Mouse (Mus musculus): ENCODE data around the gene Trim58. TPM values are rescaled to one million over a fixed set of nuclear protein-coding genes. Genes with fewer than 3 reads are reported as not detected.
A peak's percentile ranks its signal among the peaks of the same experiment; 100 is the strongest.

The Trim58 gene
- polyA plus RNA-seq (2012; rRNA removed), result 0.09 and 0.10 TPM in 2 replicates

GRCm38 (mm10) chr11:58640272-58640867, at the start of gene Trim58:
Gene Trim58 (plus strand): TSS chr11:58640465.
- DNase-seq (ENCODE audit: low read depth, low spot score), result no peak
- WGBS, result 2% methylated on average over 34 of the region's 34 CpGs

GRCm38 (mm10) chr11:58594814-58595213, 45.5 kb upstream of the Trim58 start, which contains the start of gene Olfr324:
Gene Olfr324 (plus strand): TSS chr11:58595114.
- 79% methylated on average over 6 of the region's 6 CpGs for WGBS

GRCm38 (mm10) chr11:58597837-58598236, 42.4 kb upstream of the Trim58 start:
- 88% methylated on average over 13 of the region's 13 CpGs for WGBS

More at GRCm38 (mm10) chr11:58594814-58595213, 45.5 kb upstream of the Trim58 start, which contains the start of gene Olfr324:
- no peak for DNase-seq (ENCODE audit: low read depth, low spot score)

DNA sequence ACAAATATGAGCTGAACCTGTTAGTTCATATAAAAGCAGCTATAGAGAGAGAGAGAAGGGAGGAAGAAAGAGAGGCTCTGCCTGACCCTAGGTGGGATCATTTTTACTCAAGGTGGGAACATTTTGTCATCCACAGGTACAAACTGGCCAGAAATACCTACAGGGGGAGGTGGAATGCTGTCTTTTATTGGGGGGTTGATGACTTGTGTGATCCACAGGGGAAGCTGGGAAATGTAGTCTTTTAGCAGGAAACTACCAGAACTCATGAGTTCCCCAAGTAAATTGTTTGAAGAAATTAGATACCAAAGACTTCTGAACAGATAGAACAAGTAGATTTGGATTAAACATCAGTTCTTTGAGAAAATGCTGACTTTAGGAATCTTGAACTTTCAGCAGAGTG, 38.2 kb upstream of the Trim58 start:
- no peak for DNase-seq (ENCODE audit: low read depth, low spot score)

More at GRCm38 (mm10) chr11:58597837-58598236, 42.4 kb upstream of the Trim58 start:
- DNase-seq (ENCODE audit: low read depth, low spot score), result no peak

- DNase-seq (ENCODE audit: low read depth, low spot score), result no peak
- WGBS, result 64% methylated on average over 6 of the region's 6 CpGs
Observed at GRCm38 (mm10) chr11:58602800-58603560, 37.3 kb upstream of the Trim58 start.

- DNase-seq (ENCODE audit: low read depth, low spot score), result no peak
- 29% methylated on average over 2 of the region's 2 CpGs for WGBS
Observed at GRCm38 (mm10) chr11:58604688-58605087, 35.6 kb upstream of the Trim58 start.

DNA sequence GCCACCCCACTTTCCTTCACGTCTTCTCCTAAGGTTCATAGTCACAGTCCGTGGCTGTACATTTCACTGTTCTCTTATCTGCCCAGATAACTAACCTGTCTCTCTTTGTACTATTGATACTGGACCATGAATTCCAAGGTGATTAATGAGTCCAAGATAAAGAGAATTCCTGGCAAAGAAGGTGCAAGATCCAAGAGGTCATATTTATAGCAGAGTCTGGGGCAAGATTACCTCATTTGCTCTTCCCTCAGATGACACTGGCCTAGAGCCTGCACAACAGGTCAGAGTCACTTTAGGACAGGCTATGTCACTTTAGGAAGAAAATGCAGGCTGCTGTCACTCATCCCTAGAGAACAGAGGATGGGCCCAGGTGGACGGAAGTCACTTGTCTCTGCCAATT, 35.0 kb upstream of the Trim58 start:
- DNase-seq (ENCODE audit: low read depth, low spot score), result no peak
- 50% methylated on average over 3 of the region's 3 CpGs for WGBS

- WGBS, result 55% methylated on average over 12 of the region's 12 CpGs
- no peak for DNase-seq (ENCODE audit: low read depth, low spot score)
Observed at GRCm38 (mm10) chr11:58606177-58606919, 33.9 kb upstream of the Trim58 start.

- DNase-seq (ENCODE audit: low read depth, low spot score), result no peak
Observed at GRCm38 (mm10) chr11:58607030-58607429, 33.2 kb upstream of the Trim58 start.

GRCm38 (mm10) chr11:58613359-58613758, 26.9 kb upstream of the Trim58 start:
- peak; percentile 95 for DNase-seq (ENCODE audit: low read depth, low spot score)

More at GRCm38 (mm10) chr11:58607030-58607429, 33.2 kb upstream of the Trim58 start:
- 73% methylated on average over 6 of the region's 6 CpGs for WGBS

GRCm38 (mm10) chr11:58614526-58614925, 25.7 kb upstream of the Trim58 start:
- DNase-seq (ENCODE audit: low read depth, low spot score), result no peak

More at GRCm38 (mm10) chr11:58613359-58613758, 26.9 kb upstream of the Trim58 start:
- 17% methylated on average over 3 of the region's 3 CpGs for WGBS

DNA sequence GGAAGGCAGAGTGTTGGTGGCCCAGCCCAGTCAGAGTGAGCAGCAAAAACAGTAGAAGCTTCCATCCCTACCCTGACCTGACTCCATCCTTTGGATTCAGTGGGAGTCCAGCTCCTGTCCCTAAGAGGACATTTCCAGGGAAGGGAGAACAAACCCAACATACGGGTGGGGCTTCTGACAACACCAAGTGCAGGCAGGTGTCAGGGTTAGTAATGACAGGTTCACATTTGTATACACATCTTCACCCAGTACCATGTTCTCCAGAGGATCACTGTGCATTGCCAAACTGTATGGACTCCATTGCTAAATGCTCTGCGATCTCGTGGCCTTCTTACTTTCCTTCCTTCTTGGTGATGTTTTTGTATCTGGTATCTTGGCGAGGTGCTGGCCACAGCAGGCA, 24.3 kb upstream of the Trim58 start, which contains the start of gene 2210407C18Rik:
2210407C18Rik (minus strand) TSS at position 101 of the 400 bp plus-strand sequence.
- 81% methylated on average over 4 of the region's 4 CpGs for WGBS
- no peak for DNase-seq (ENCODE audit: low read depth, low spot score)

- WGBS, result 12% methylated on average over 3 of the region's 3 CpGs
- DNase-seq (ENCODE audit: low read depth, low spot score), result no peak
Observed at GRCm38 (mm10) chr11:58618369-58618768, 21.9 kb upstream of the Trim58 start.

GRCm38 (mm10) chr11:58618793-58619192, 21.5 kb upstream of the Trim58 start:
- no peak for DNase-seq (ENCODE audit: low read depth, low spot score)
- WGBS, result 34% methylated on average over 6 of the region's 6 CpGs

- no peak for DNase-seq (ENCODE audit: low read depth, low spot score)
- WGBS, result 44% methylated on average over 4 of the region's 4 CpGs
Observed at GRCm38 (mm10) chr11:58626146-58626545, 14.1 kb upstream of the Trim58 start.

DNA sequence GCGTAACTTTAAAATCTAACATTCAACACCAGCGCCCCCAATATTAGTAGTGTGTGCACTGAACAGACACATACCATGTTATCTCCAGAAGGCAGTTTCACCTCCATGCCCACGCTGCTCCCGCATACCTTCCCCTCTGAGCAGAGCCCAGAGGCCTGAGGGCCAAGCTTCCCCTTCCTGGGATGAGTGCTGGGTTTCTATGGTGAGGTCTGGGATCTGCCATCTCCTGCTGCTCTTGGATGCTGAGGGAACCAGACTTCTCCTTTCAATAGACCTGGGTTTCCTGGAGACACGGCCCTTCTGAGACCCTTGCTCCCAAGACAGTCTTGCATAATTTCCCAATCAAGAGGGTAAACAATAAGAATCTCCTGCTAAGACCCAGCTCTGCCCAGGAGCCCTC, 9.9 kb upstream of the Trim58 start, which contains the start of gene Olfr323:
Olfr323 (minus strand) TSS at position 101 of the 400 bp plus-strand sequence.
- WGBS, result 49% methylated on average over 5 of the region's 5 CpGs
- DNase-seq (ENCODE audit: low read depth, low spot score), result no peak

GRCm38 (mm10) chr11:58634878-58635277, 5.4 kb upstream of the Trim58 start:
- DNase-seq (ENCODE audit: low read depth, low spot score), result no peak
- 24% methylated on average over 4 of the region's 4 CpGs for WGBS

- 24% methylated on average over 4 of the region's 4 CpGs for WGBS
- no peak for DNase-seq (ENCODE audit: low read depth, low spot score)
Observed at GRCm38 (mm10) chr11:58636376-58636977, 3.8 kb upstream of the Trim58 start.

GRCm38 (mm10) chr11:58638176-58638701, 2.0 kb upstream of the Trim58 start:
- DNase-seq (ENCODE audit: low read depth, low spot score), result no peak
- 23% methylated on average over 7 of the region's 7 CpGs for WGBS
